Mouse (Mus musculus) fat pad, adult 2 months (tissue): Measurements from ENCODE around the gene Sfxn5.

Experiments used
- DNase-seq: peaks from one replicate; pipeline ENCODE4 v3.0.0-alpha.2; 2011; ENCODE audit warnings: low read depth, low spot score; ENCODE audit errors: extremely low read depth

Sfxn5 gene

GRCm38 (mm10) chr6:85234796-85235195 lies 98.4 kb downstream of the Sfxn5 start:
- DNase-seq, result no peak

- DNase-seq, result no peak
Observed at GRCm38 (mm10) chr6:85232836-85233623, 100.2 kb downstream of the Sfxn5 start.

- DNase-seq, result no peak
Observed at GRCm38 (mm10) chr6:85232045-85232444, 101.2 kb downstream of the Sfxn5 start.

GRCm38 (mm10) chr6:85231469-85231868 lies 101.8 kb downstream of the Sfxn5 start:
- DNase-seq, result no peak

GRCm38 (mm10) chr6:85230762-85231161 lies 102.5 kb downstream of the Sfxn5 start:
- DNase-seq, result no peak

GRCm38 (mm10) chr6:85227520-85227919 lies 105.7 kb downstream of the Sfxn5 start:
- DNase-seq, result no peak

- DNase-seq, result peak; percentile 93
Observed at GRCm38 (mm10) chr6:85226570-85226969, 106.7 kb downstream of the Sfxn5 start.

GRCm38 (mm10) chr6:85224442-85224891 lies 108.8 kb downstream of the Sfxn5 start:
- DNase-seq, result peak; percentile 85

- no peak for DNase-seq
Observed at GRCm38 (mm10) chr6:85223498-85224150, 109.6 kb downstream of the Sfxn5 start.

- DNase-seq, result no peak
Observed at GRCm38 (mm10) chr6:85222551-85222950, 110.7 kb downstream of the Sfxn5 start.

- DNase-seq, result no peak
Observed at GRCm38 (mm10) chr6:85220917-85221316, 112.3 kb downstream of the Sfxn5 start.

- no peak for DNase-seq
Observed at GRCm38 (mm10) chr6:85219706-85220105, 113.5 kb downstream of the Sfxn5 start.

- DNase-seq, result no peak
Observed at GRCm38 (mm10) chr6:85218684-85219445, 114.4 kb downstream of the Sfxn5 start.

GRCm38 (mm10) chr6:85218251-85218650 lies 115.0 kb downstream of the Sfxn5 start:
- no peak for DNase-seq

GRCm38 (mm10) chr6:85210686-85211085 lies 122.5 kb downstream of the Sfxn5 start:
- DNase-seq, result no peak

- no peak for DNase-seq
Observed at GRCm38 (mm10) chr6:85209226-85209967, 123.8 kb downstream of the Sfxn5 start.

GRCm38 (mm10) chr6:85207345-85207744 lies 125.9 kb downstream of the Sfxn5 start:
- no peak for DNase-seq

GRCm38 (mm10) chr6:85206939-85207285 lies 126.3 kb downstream of the Sfxn5 start:
- no peak for DNase-seq

GRCm38 (mm10) chr6:85206182-85206938 lies 126.9 kb downstream of the Sfxn5 start:
- DNase-seq, result no peak

GRCm38 (mm10) chr6:85197951-85198350 lies 135.3 kb downstream of the Sfxn5 start:
- DNase-seq, result no peak
